Mouse (Mus musculus): ENCODE data around the gene Pdk2. TPM values are rescaled to one million over a fixed set of nuclear protein-coding genes. Genes with fewer than 3 reads are reported as not detected.

The Pdk2 gene
- total RNA-seq, 2 experiments from 2014 or later = 345 to 347 TPM

GRCm38 (mm10) chr11:95070140-95071107 is 29.3 kb upstream of the Pdk2 start:
- DNase-seq = no peak

- no peak for DNase-seq
These were observed 28.2 kb upstream of the Pdk2 start for GRCm38 (mm10) chr11:95069226-95069957.

GRCm38 (mm10) chr11:95056768-95057501 is 15.8 kb upstream of the Pdk2 start:
- no peak for DNase-seq

GRCm38 (mm10) chr11:95053062-95053461 is 11.9 kb upstream of the Pdk2 start:
- DNase-seq = peak; percentile 42

- DNase-seq = peak; percentile 51
These were observed 6.0 kb upstream of the Pdk2 start for GRCm38 (mm10) chr11:95046980-95047680.

- no peak for DNase-seq
These were observed 3.2 kb upstream of the Pdk2 start for GRCm38 (mm10) chr11:95044185-95044870.

GRCm38 (mm10) chr11:95043608-95044007 is 2.5 kb upstream of the Pdk2 start:
- no peak for DNase-seq

- DNase-seq = no peak
These were observed 1.9 kb upstream of the Pdk2 start for GRCm38 (mm10) chr11:95043060-95043459.

- peak; percentile 81 for DNase-seq
These were observed 942 bp upstream of the Pdk2 start for GRCm38 (mm10) chr11:95042096-95042495.

GRCm38 (mm10) chr11:95040491-95041138 is 539 bp downstream of the Pdk2 start:
- DNase-seq = peak; percentile 74

- DNase-seq = no peak
These were observed 1.4 kb downstream of the Pdk2 start for GRCm38 (mm10) chr11:95039766-95040165.

GRCm38 (mm10) chr11:95038818-95039655 is 2.1 kb downstream of the Pdk2 start:
- DNase-seq = no peak

- DNase-seq = no peak
These were observed 2.9 kb downstream of the Pdk2 start for GRCm38 (mm10) chr11:95038156-95038817.

- no peak for DNase-seq
These were observed 3.8 kb downstream of the Pdk2 start for GRCm38 (mm10) chr11:95037306-95037705.

- no peak for DNase-seq
These were observed 4.6 kb downstream of the Pdk2 start for GRCm38 (mm10) chr11:95036521-95036920.

- no peak for DNase-seq
These were observed 6.3 kb downstream of the Pdk2 start for GRCm38 (mm10) chr11:95034902-95035301.

GRCm38 (mm10) chr11:95033617-95034016 is 7.5 kb downstream of the Pdk2 start:
- DNase-seq = no peak

- DNase-seq = no peak
These were observed 8.2 kb downstream of the Pdk2 start for GRCm38 (mm10) chr11:95032945-95033344.

GRCm38 (mm10) chr11:95027850-95028470 is 13.2 kb downstream of the Pdk2 start:
- DNase-seq = no peak

Data from gastrocnemius, postnatal 10 days (tissue).